Mouse (Mus musculus) CH12.LX (cell line): Measurements from ENCODE around the gene Ifit1bl2.
A peak's percentile ranks its signal among the peaks of the same experiment; 100 is the strongest.
"Not testable (repeated sequence)": the region's sequence is repeated elsewhere in the genome, so short reads cannot be mapped to it uniquely, and the experiment has no call there.

Experiments
- CHD1 ChIP-seq: IDR thresholded peaks from 2 replicates; pipeline ENCODE4 v1.6.1; 2012; ENCODE audit warnings: low read depth, low read length, improper control_type of control experiment, inconsistent platforms
- CTCF ChIP-seq, 2 experiments: IDR thresholded peaks in 1 of 2; conservative IDR thresholded peaks in 1 of 2; 2 replicates each; pipeline ENCODE4 v1.5.1; 2011 to 2012; ENCODE audit warnings: low read depth in 2 of 2, low read length in 2 of 2, improper control_type of control experiment in 1 of 2, inconsistent platforms in 1 of 2, mild to moderate bottlenecking in 1 of 2, moderate library complexity in 1 of 2
- JUN ChIP-seq: IDR thresholded peaks from 2 replicates; pipeline ENCODE4 v1.6.1; 2011; ENCODE audit warnings: low read depth, mild to moderate bottlenecking, low read length, improper control_type of control experiment, moderate library complexity; ENCODE audit not compliant: insufficient read depth
- TBP ChIP-seq: conservative IDR thresholded peaks from 2 replicates; pipeline ENCODE4 v1.6.1; 2011; ENCODE audit warnings: low read depth, low read length, improper control_type of control experiment

DNA sequence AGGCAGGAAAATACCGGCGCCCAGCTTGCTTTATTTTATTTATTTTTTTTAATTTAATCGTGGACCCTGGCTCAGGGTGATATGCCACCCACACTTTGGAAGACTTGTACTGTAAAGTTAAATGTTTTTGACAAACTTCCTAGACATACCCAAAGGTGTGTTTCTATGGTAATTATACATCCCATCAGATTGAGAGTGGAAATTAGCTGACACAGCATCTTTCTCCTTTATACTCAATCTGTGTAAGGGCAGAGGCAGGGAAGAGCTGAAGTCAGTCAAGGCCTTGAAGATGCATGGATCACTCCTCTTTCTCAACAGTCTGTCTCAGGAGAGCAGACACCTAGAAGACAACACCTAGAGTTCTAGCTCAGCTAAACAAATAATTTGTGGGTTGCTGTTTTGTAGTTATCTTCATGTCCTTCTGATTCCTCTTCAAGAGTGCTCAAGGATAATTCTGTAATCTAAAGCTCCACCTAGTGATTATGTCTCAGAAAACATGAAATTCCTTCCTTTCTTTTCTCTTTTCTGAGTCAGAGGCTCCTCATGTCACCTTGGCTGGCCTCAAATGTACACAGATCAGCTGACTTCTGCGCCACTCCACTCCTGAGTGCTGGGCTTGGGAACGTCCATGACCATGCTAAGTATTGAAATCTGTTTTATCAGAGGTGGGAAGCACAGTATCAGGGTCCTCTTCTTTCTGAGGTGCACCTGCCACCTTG lies 54.6 kb downstream of the Ifit1bl2 start:
- peak in 1 of 2 experiments; percentile 22; a peak in 1 of 4 replicates for TF ChIP-seq CTCF (conservative IDR thresholded peaks at IDR 0.05 in 1 of 2, IDR thresholded peaks at IDR 0.05 in 1 of 2; ENCODE audit: low read depth in 2 of 2, low read length in 2 of 2)
- TF ChIP-seq JUN, CHD1, TBP: not testable (repeated sequence)
